ENCODE assay signal across 15 mouse cellular contexts in the genomic region with DNA sequence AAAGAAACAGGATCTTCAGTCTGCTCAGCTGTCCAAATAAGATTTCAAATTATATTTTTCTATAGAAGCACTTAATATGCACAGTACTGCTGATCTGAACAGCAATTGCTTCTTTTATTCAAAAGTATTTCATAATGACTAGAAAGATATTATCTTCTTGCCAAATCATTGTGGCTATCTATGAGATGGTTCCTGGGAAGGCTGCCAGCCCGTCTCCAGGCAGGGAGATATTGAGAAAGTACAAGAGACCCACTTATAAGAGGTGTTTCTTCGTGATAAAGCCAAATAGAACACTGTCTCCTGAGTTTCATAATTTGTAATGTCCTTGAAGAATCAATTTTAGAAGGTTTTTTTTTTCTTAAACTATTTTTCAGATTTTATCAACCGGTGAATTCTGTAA. TPM values are rescaled to one million over a fixed set of nuclear protein-coding genes. Genes with fewer than 3 reads are reported as not detected.
DNase-seq lines count a peak whose midpoint lies in the region; ATAC-seq and TF ChIP-seq lines count a peak whose summit lies in the region.
"Had no signal": no experiment of that assay in that cellular context is flagged by ENCODE, and none has a peak within 500 bp of the region (broad histone marks: within the 10 kb centered on the region; RNA-seq: fewer than 3 reads in every experiment).

No protein-coding gene starts in this region.

- H3K9ac ChIP-seq in forebrain, embryonic 16.5 days (replicated peaks; ENCODE audit: low read depth, low read length): no peak overlapping the region
- H3K9ac ChIP-seq in forebrain, embryonic 15.5 days (replicated peaks): no peak overlapping the region
- H3K9ac ChIP-seq in lung, postnatal 0 days (replicated peaks; ENCODE audit: low read depth): no peak overlapping the region
- H3K9ac ChIP-seq: embryonic facial prominence, embryonic 15.5 days; liver, embryonic 15.5 days; neural tube, embryonic 15.5 days had no signal

- peak; percentile 6 for DNase-seq in lung, postnatal 0 days (ENCODE audit: low spot score)
- DNase-seq in lung, adult 18-20 months: no peak
- DNase-seq in cerebellum, adult 2 months: peak; percentile 67 to 76
- DNase-seq in right cerebral cortex, postnatal 14 days: peak; percentile 27
- DNase-seq in heart, postnatal 4 days: no peak
- no peak for DNase-seq in midbrain, embryonic 10.5 days (ENCODE audit: low spot score)
- DNase-seq: kidney, adult 18-20 months had no signal

- no peak for TF ChIP-seq EP300 in lung, postnatal 0 days (IDR thresholded peaks at IDR 0.05)

- WGBS in forebrain, embryonic 16.5 days: 57% methylated on average over 3 of the region's 3 CpGs
- 60% methylated on average over 3 of the region's 3 CpGs for WGBS in forebrain, embryonic 15.5 days
- WGBS in lung, postnatal 0 days: 41% methylated on average over 3 of the region's 3 CpGs
- WGBS in cerebellum, adult 2 months: 53% methylated on average over 3 of the region's 3 CpGs
- 86% methylated on average over 3 of the region's 3 CpGs for WGBS in midbrain, embryonic 10.5 days

- 0 out of 2 replicates have a peak, but pooled peaks have one; percentile 28 for ATAC-seq in forebrain, embryonic 16.5 days
- ATAC-seq in forebrain, embryonic 15.5 days (replicated peaks): no peak; the same call in 1 of the 2 replicates
- no peak for ATAC-seq in lung, postnatal 0 days

- H3K9me3 ChIP-seq in forebrain, embryonic 16.5 days (ENCODE audit: control insufficient read depth, low read length): no peaks in the 10 kb centered on the region
- no peaks in the 10 kb centered on the region for H3K9me3 ChIP-seq in forebrain, embryonic 15.5 days
- H3K9me3 ChIP-seq in lung, postnatal 0 days (ENCODE audit: low read length): no peaks in the 10 kb centered on the region
- H3K9me3 ChIP-seq in midbrain, embryonic 10.5 days (replicated peaks): no peaks in the 10 kb centered on the region
- H3K9me3 ChIP-seq: embryonic facial prominence, embryonic 15.5 days; liver, embryonic 15.5 days; neural tube, embryonic 15.5 days had no signal

- no peak for TF ChIP-seq CTCF in lung, postnatal 0 days (IDR thresholded peaks at IDR 0.05)
- no peak for TF ChIP-seq CTCF in cerebellum, adult 2 months (IDR thresholded peaks at IDR 0.05; ENCODE audit: borderline replicate concordance, insufficient read depth, low read depth, low read length)

- no peak overlapping the region for H3K4me3 ChIP-seq in forebrain, embryonic 16.5 days (replicated peaks; ENCODE audit: low read length)
- no peak overlapping the region for H3K4me3 ChIP-seq in forebrain, embryonic 15.5 days
- no peak overlapping the region for H3K4me3 ChIP-seq in lung, postnatal 0 days (ENCODE audit: low read depth, low read length)
- H3K4me3 ChIP-seq in cerebellum, adult 2 months (replicated peaks; ENCODE audit: insufficient read depth, low read depth, low read length): no peak overlapping the region
- H3K4me3 ChIP-seq in midbrain, embryonic 10.5 days: no peak overlapping the region
- H3K4me3 ChIP-seq: embryonic facial prominence, embryonic 15.5 days; left cerebral cortex, adult 2 months; liver, embryonic 15.5 days; neural tube, embryonic 15.5 days had no signal

- no peaks in the 10 kb centered on the region for H3K36me3 ChIP-seq in forebrain, embryonic 16.5 days (ENCODE audit: control insufficient read depth, insufficient read depth)
- no peaks in the 10 kb centered on the region for H3K36me3 ChIP-seq in forebrain, embryonic 15.5 days
- no peaks in the 10 kb centered on the region for H3K36me3 ChIP-seq in lung, postnatal 0 days (ENCODE audit: insufficient read depth, low read length)
- no peaks in the 10 kb centered on the region for H3K36me3 ChIP-seq in midbrain, embryonic 10.5 days
- H3K36me3 ChIP-seq: embryonic facial prominence, embryonic 15.5 days; liver, embryonic 15.5 days; neural tube, embryonic 15.5 days had no signal

- no peak overlapping the region for H3K27ac ChIP-seq in forebrain, embryonic 16.5 days (ENCODE audit: low read length)
- no peak overlapping the region for H3K27ac ChIP-seq in forebrain, embryonic 15.5 days (replicated peaks)
- no peak overlapping the region for H3K27ac ChIP-seq in lung, postnatal 0 days (ENCODE audit: low read length)
- H3K27ac ChIP-seq in cerebellum, adult 2 months (ENCODE audit: insufficient read depth, low read length): no peak overlapping the region
- no peak overlapping the region for H3K27ac ChIP-seq in midbrain, embryonic 10.5 days (replicated peaks)
- H3K27ac ChIP-seq: embryonic facial prominence, embryonic 15.5 days; left cerebral cortex, adult 2 months; liver, embryonic 15.5 days; neural tube, embryonic 15.5 days had no signal

- no peaks in the 10 kb centered on the region for H3K4me1 ChIP-seq in forebrain, embryonic 16.5 days (replicated peaks; ENCODE audit: control insufficient read depth, insufficient read depth, low read length)
- no peaks in the 10 kb centered on the region for H3K4me1 ChIP-seq in forebrain, embryonic 15.5 days
- no peaks in the 10 kb centered on the region for H3K4me1 ChIP-seq in lung, postnatal 0 days (ENCODE audit: insufficient read depth, low read depth, low read length)
- H3K4me1 ChIP-seq in cerebellum, adult 2 months (ENCODE audit: control insufficient read depth, insufficient read depth, low read length): peaks cover 16% of the 10 kb centered on the region
- H3K4me1 ChIP-seq in midbrain, embryonic 10.5 days: no peaks in the 10 kb centered on the region
- H3K4me1 ChIP-seq: embryonic facial prominence, embryonic 15.5 days; liver, embryonic 15.5 days; neural tube, embryonic 15.5 days had no signal

- TF ChIP-seq POLR2A in cerebellum, adult 2 months (IDR thresholded peaks at IDR 0.05; ENCODE audit: borderline replicate concordance, insufficient read depth, low read length): no peak

- H3K4me2 ChIP-seq in forebrain, embryonic 16.5 days (ENCODE audit: low read length): no peak overlapping the region
- H3K4me2 ChIP-seq in forebrain, embryonic 15.5 days (replicated peaks): no peak overlapping the region
- no peak overlapping the region for H3K4me2 ChIP-seq in lung, postnatal 0 days (replicated peaks; ENCODE audit: low read depth, low read length)
- H3K4me2 ChIP-seq: embryonic facial prominence, embryonic 15.5 days; liver, embryonic 15.5 days; neural tube, embryonic 15.5 days had no signal

- H3K27me3 ChIP-seq in forebrain, embryonic 16.5 days (replicated peaks; ENCODE audit: control insufficient read depth, insufficient read depth, low read length): no peaks in the 10 kb centered on the region
- H3K27me3 ChIP-seq in forebrain, embryonic 15.5 days: no peaks in the 10 kb centered on the region
- no peaks in the 10 kb centered on the region for H3K27me3 ChIP-seq in lung, postnatal 0 days (replicated peaks; ENCODE audit: insufficient read depth, low read length)
- no peaks in the 10 kb centered on the region for H3K27me3 ChIP-seq in cerebellum, adult 2 months (ENCODE audit: control insufficient read depth, insufficient read depth, low read length)
- peaks cover 7% of the 10 kb centered on the region for H3K27me3 ChIP-seq in midbrain, embryonic 10.5 days (ENCODE audit: low read depth, poor library complexity, severe bottlenecking)
- H3K27me3 ChIP-seq: embryonic facial prominence, embryonic 15.5 days; liver, embryonic 15.5 days; neural tube, embryonic 15.5 days had no signal

RNA-seq across cellular contexts. Expression of gene Rnf133, which starts 13.0 kb away (rescaled TPM):
- polyA plus RNA-seq in forebrain, embryonic 16.5 days (2015; fragmentation: Nextera tagmentation; extraction: Ambion mirVana): not detected in 2 replicates
- not detected in 2 replicates for polyA plus RNA-seq in forebrain, embryonic 15.5 days (2015; fragmentation: Nextera tagmentation; extraction: Ambion mirVana)
- not detected in 2 replicates for polyA plus RNA-seq in lung, postnatal 0 days (2015; fragmentation: Nextera tagmentation; extraction: Ambion mirVana)
- 0.62 and 0.76 TPM in 2 replicates for polyA plus RNA-seq in cerebellum, adult 2 months (2012; rRNA removed)
- total RNA-seq in heart, postnatal 4 days (2021): under 1 TPM in 1 of 2 experiments, not detected in 1; 0.21 TPM
- not detected in 2 replicates for polyA plus RNA-seq in midbrain, embryonic 10.5 days (2016; fragmentation: Nextera tagmentation; extraction: Ambion mirVana)
- polyA plus RNA-seq: embryonic facial prominence, embryonic 15.5 days; heart, embryonic 16.5 days; liver, embryonic 15.5 days; neural tube, embryonic 15.5 days; urinary bladder, adult 2 months had no signal

RNA-seq across cellular contexts. Expression of gene Rnf148, which starts 17.9 kb away (rescaled TPM):
- not detected in 2 replicates for polyA plus RNA-seq in forebrain, embryonic 16.5 days (2015; fragmentation: Nextera tagmentation; extraction: Ambion mirVana)
- not detected in 2 replicates for polyA plus RNA-seq in forebrain, embryonic 15.5 days (2015; fragmentation: Nextera tagmentation; extraction: Ambion mirVana)
- polyA plus RNA-seq in lung, postnatal 0 days (2015; fragmentation: Nextera tagmentation; extraction: Ambion mirVana): 0.10 and 0.14 TPM in 2 replicates
- polyA plus RNA-seq in cerebellum, adult 2 months (2012; rRNA removed): 0.82 and 1.1 TPM in 2 replicates
- not detected for total RNA-seq in heart, postnatal 4 days (2021)
- not detected in 2 replicates for polyA plus RNA-seq in midbrain, embryonic 10.5 days (2016; fragmentation: Nextera tagmentation; extraction: Ambion mirVana)
- polyA plus RNA-seq: embryonic facial prominence, embryonic 15.5 days; heart, embryonic 16.5 days; liver, embryonic 15.5 days had no signal

Comparison
In these comparisons a context has a peak if more than half of its experiments do, and no peak if none do; other contexts are left out.
1. DNase-seq: peak in lung, postnatal 0 days (single experiment), cerebellum, adult 2 months (2 of 2) and right cerebral cortex, postnatal 14 days (single experiment); none in lung, adult 18-20 months (0 of 2), heart, postnatal 4 days (single experiment) and midbrain, embryonic 10.5 days (single experiment).